Mouse (Mus musculus): ENCODE data around the gene Dgki. TPM values are rescaled to one million over a fixed set of nuclear protein-coding genes. Genes with fewer than 3 reads are reported as not detected.

Dgki gene
- polyA plus RNA-seq, 1 experiment from 2014 or later = 0.88 TPM

- Histone ChIP-seq H3K27me3 (ENCODE audit: control insufficient read depth, insufficient read depth, low read length) (no peaks in the 10 kb centered on the region), H3K36me3 (ENCODE audit: control insufficient read depth, insufficient read depth, low read length) (no peaks in the 10 kb centered on the region), H3K4me2 (ENCODE audit: low read length) (no peak overlapping the region), H3K9me3 (ENCODE audit: control insufficient read depth, low read length) (no peaks in the 10 kb centered on the region), H3K4me1 (ENCODE audit: control insufficient read depth in 2 of 2, insufficient read depth in 2 of 2, low read length in 2 of 2) (peaks cover 3 to 8% of the 10 kb centered on the region in 2 experiments; a peak in 3 of 4 replicates), H3K4me3 (ENCODE audit: control insufficient read depth in 1 of 2, insufficient read depth in 1 of 2, low read depth in 1 of 2, low read length in 2 of 2) (no peak overlapping the region), H3K9ac (ENCODE audit: low read length) (no peak overlapping the region), H3K27ac (replicated peaks in 1 of 2; ENCODE audit: control insufficient read depth in 1 of 2, insufficient read depth in 1 of 2, low read depth in 2 of 2, low read length in 2 of 2) (0 out of 4 replicates have a peak overlapping the region, but pooled peaks of 1 of the 2 experiments have one; percentile 0)
- 52% methylated on average over 2 of the region's 2 CpGs for WGBS
- ATAC-seq (ENCODE audit: insufficient number of reproducible peaks, insufficient read depth, low FRiP score, low read depth) = 0 out of 2 replicates have a peak, but pooled peaks have one; percentile 50
These were observed 318.3 kb downstream of the Dgki start for GRCm38 (mm10) chr6:36981646-36982045.

GRCm38 (mm10) chr6:36980475-36980874, 319.5 kb downstream of the Dgki start:
- Histone ChIP-seq H3K9me3 (ENCODE audit: control insufficient read depth, low read length) (no peaks in the 10 kb centered on the region), H3K4me3 (ENCODE audit: control insufficient read depth in 1 of 2, insufficient read depth in 1 of 2, low read depth in 1 of 2, low read length in 2 of 2) (no peak overlapping the region), H3K4me1 (ENCODE audit: control insufficient read depth in 2 of 2, insufficient read depth in 2 of 2, low read length in 2 of 2) (peaks cover 3 to 8% of the 10 kb centered on the region in 2 experiments; a peak in 3 of 4 replicates), H3K9ac (ENCODE audit: low read length) (no peak overlapping the region), H3K36me3 (ENCODE audit: control insufficient read depth, insufficient read depth, low read length) (no peaks in the 10 kb centered on the region), H3K4me2 (ENCODE audit: low read length) (no peak overlapping the region), H3K27ac (replicated peaks in 1 of 2; ENCODE audit: control insufficient read depth in 1 of 2, insufficient read depth in 1 of 2, low read depth in 2 of 2, low read length in 2 of 2) (peak overlapping the region in 1 of 2 experiments; percentile 63; a peak in 2 of 4 replicates), H3K27me3 (ENCODE audit: control insufficient read depth, insufficient read depth, low read length) (no peaks in the 10 kb centered on the region)
- WGBS = 75% methylated on average over 5 of the region's 5 CpGs
- no peak for ATAC-seq (ENCODE audit: insufficient number of reproducible peaks, insufficient read depth, low FRiP score, low read depth)

- H3K4me3 ChIP-seq (ENCODE audit: control insufficient read depth in 1 of 2, insufficient read depth in 1 of 2, low read depth in 1 of 2, low read length in 2 of 2) = no peak overlapping the region
- H3K4me1 ChIP-seq (ENCODE audit: control insufficient read depth in 2 of 2, insufficient read depth in 2 of 2, low read length in 2 of 2) = peaks cover 5 to 8% of the 10 kb centered on the region in 2 experiments; a peak in 3 of 4 replicates
- H3K4me2 ChIP-seq (ENCODE audit: low read length) = no peak overlapping the region
- H3K36me3 ChIP-seq (ENCODE audit: control insufficient read depth, insufficient read depth, low read length) = no peaks in the 10 kb centered on the region
- no peak for ATAC-seq (ENCODE audit: insufficient number of reproducible peaks, insufficient read depth, low FRiP score, low read depth)
- no peaks in the 10 kb centered on the region for H3K9me3 ChIP-seq (ENCODE audit: control insufficient read depth, low read length)
- no peak overlapping the region for H3K9ac ChIP-seq (ENCODE audit: low read length)
- no peak overlapping the region for H3K27ac ChIP-seq (replicated peaks in 1 of 2; ENCODE audit: control insufficient read depth in 1 of 2, insufficient read depth in 1 of 2, low read depth in 2 of 2, low read length in 2 of 2)
- 90% methylated on average over 1 of the region's 1 CpGs for WGBS
- no peaks in the 10 kb centered on the region for H3K27me3 ChIP-seq (ENCODE audit: control insufficient read depth, insufficient read depth, low read length)
These were observed 321.8 kb downstream of the Dgki start for GRCm38 (mm10) chr6:36978176-36978575.

DNA sequence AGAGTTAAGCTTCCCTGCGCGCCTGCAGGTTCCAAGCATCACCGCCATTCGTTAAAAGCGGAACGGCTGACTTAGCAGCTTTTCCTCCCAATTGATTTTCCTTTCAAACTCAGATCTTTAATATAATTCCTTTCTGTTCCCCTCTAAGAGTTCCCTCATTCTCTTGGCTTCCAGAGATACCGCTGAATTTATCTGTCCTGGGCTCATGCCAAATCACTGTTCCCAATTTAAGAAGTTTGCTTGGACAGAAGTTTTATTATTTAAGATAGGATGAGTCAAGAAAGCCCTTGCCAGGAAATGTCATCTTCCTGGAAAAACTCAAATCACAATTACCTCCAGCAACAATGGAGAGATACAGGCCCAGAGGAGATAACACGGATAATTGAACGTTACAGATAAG, 326.9 kb downstream of the Dgki start:
- ATAC-seq (ENCODE audit: insufficient number of reproducible peaks, insufficient read depth, low FRiP score, low read depth) = no peak
- no peak overlapping the region for H3K4me3 ChIP-seq (ENCODE audit: control insufficient read depth in 1 of 2, insufficient read depth in 1 of 2, low read depth in 1 of 2, low read length in 2 of 2)
- H3K36me3 ChIP-seq (ENCODE audit: control insufficient read depth, insufficient read depth, low read length) = no peaks in the 10 kb centered on the region
- H3K4me1 ChIP-seq (ENCODE audit: control insufficient read depth in 2 of 2, insufficient read depth in 2 of 2, low read length in 2 of 2) = peaks cover 4 to 5% of the 10 kb centered on the region in 2 experiments; a peak in 1 of 4 replicates
- no peak overlapping the region for H3K9ac ChIP-seq (ENCODE audit: low read length)
- H3K4me2 ChIP-seq (ENCODE audit: low read length) = no peak overlapping the region
- 46% methylated on average over 9 of the region's 9 CpGs for WGBS
- no peaks in the 10 kb centered on the region for H3K9me3 ChIP-seq (ENCODE audit: control insufficient read depth, low read length)
- H3K27me3 ChIP-seq (ENCODE audit: control insufficient read depth, insufficient read depth, low read length) = no peaks in the 10 kb centered on the region
- H3K27ac ChIP-seq (replicated peaks in 1 of 2; ENCODE audit: control insufficient read depth in 1 of 2, insufficient read depth in 1 of 2, low read depth in 2 of 2, low read length in 2 of 2) = 0 out of 4 replicates have a peak overlapping the region, but pooled peaks of 1 of the 2 experiments have one; percentile 10

GRCm38 (mm10) chr6:36972494-36972893, 327.5 kb downstream of the Dgki start:
- ATAC-seq (ENCODE audit: insufficient number of reproducible peaks, insufficient read depth, low FRiP score, low read depth) = no peak
- peaks cover 4 to 5% of the 10 kb centered on the region in 2 experiments; a peak in 1 of 4 replicates for H3K4me1 ChIP-seq (ENCODE audit: control insufficient read depth in 2 of 2, insufficient read depth in 2 of 2, low read length in 2 of 2)
- H3K36me3 ChIP-seq (ENCODE audit: control insufficient read depth, insufficient read depth, low read length) = no peaks in the 10 kb centered on the region
- no peak overlapping the region for H3K4me2 ChIP-seq (ENCODE audit: low read length)
- no peak overlapping the region for H3K4me3 ChIP-seq (ENCODE audit: control insufficient read depth in 1 of 2, insufficient read depth in 1 of 2, low read depth in 1 of 2, low read length in 2 of 2)
- no peak overlapping the region for H3K27ac ChIP-seq (replicated peaks in 1 of 2; ENCODE audit: control insufficient read depth in 1 of 2, insufficient read depth in 1 of 2, low read depth in 2 of 2, low read length in 2 of 2)
- no peaks in the 10 kb centered on the region for H3K27me3 ChIP-seq (ENCODE audit: control insufficient read depth, insufficient read depth, low read length)
- 58% methylated on average over 1 of the region's 1 CpGs for WGBS
- no peak overlapping the region for H3K9ac ChIP-seq (ENCODE audit: low read length)
- no peaks in the 10 kb centered on the region for H3K9me3 ChIP-seq (ENCODE audit: control insufficient read depth, low read length)

DNA sequence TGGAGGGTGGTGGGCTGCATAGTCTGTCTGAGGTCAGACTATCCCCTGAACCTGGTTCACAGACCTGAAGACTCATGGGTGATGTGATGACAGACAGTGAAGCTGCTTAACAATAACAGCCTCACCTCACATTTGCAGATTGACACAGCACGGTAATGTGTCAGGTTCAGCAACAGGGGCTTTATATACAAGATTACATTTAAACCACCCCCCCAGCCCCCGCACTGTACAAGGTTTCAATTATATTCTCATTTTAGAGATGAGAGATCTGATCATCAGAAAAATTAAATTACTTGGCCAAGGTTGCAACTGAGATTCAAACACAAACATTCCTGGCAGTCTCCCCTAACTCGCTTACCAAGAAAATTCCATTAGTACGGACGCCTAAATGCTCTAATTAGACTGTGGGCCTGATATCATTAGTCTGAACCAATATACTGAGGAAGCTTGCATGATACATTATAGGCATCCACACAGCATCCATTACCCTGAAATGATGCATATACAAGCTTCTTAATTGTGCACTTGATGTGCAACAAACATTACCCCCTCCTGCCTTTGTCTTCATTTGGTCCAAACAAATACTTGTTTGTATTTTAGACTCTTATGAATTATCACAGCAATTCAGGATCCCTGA, 330.6 kb downstream of the Dgki start:
- Histone ChIP-seq H3K9ac (ENCODE audit: low read length) (no peak overlapping the region), H3K4me1 (ENCODE audit: control insufficient read depth in 2 of 2, insufficient read depth in 2 of 2, low read length in 2 of 2) (peaks cover 4 to 5% of the 10 kb centered on the region in 2 experiments; a peak in 1 of 4 replicates), H3K27me3 (ENCODE audit: control insufficient read depth, insufficient read depth, low read length) (no peaks in the 10 kb centered on the region), H3K27ac (replicated peaks in 1 of 2; ENCODE audit: control insufficient read depth in 1 of 2, insufficient read depth in 1 of 2, low read depth in 2 of 2, low read length in 2 of 2) (no peak overlapping the region), H3K4me3 (ENCODE audit: control insufficient read depth in 1 of 2, insufficient read depth in 1 of 2, low read depth in 1 of 2, low read length in 2 of 2) (no peak overlapping the region), H3K9me3 (ENCODE audit: control insufficient read depth, low read length) (no peaks in the 10 kb centered on the region), H3K36me3 (ENCODE audit: control insufficient read depth, insufficient read depth, low read length) (no peaks in the 10 kb centered on the region), H3K4me2 (ENCODE audit: low read length) (no peak overlapping the region)
- 79% methylated on average over 5 of the region's 5 CpGs for WGBS
- no peak for ATAC-seq (ENCODE audit: insufficient number of reproducible peaks, insufficient read depth, low FRiP score, low read depth)

DNA sequence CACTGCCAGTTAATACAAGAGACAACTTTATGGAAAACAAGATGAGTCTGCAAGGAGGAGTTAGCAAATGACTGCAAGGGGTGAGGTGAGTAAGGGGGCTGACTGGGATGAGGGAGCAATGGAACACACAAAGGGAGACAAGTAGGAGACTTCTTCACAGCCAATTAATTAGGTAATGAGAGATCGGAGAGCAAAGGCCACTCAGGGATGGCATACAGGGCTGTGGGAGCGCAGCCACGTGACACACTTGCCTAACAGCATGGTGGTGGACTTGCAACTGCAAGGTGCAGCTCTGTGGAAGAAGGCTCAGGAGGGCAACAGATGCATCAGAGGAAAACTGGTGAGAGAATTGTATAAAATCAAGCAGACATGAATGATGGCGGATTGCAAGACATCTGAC, 339.3 kb downstream of the Dgki start:
- WGBS = 86% methylated on average over 4 of the region's 4 CpGs
- Histone ChIP-seq H3K9me3 (ENCODE audit: control insufficient read depth, low read length) (no peaks in the 10 kb centered on the region; the same call in 1 of the 2 replicates), H3K4me3 (ENCODE audit: control insufficient read depth in 1 of 2, insufficient read depth in 1 of 2, low read depth in 1 of 2, low read length in 2 of 2) (no peak overlapping the region)

More for the DNA sequence above, 339.3 kb downstream of the Dgki start:
- ATAC-seq (ENCODE audit: insufficient number of reproducible peaks, insufficient read depth, low FRiP score, low read depth) = no peak
- H3K27ac ChIP-seq (replicated peaks in 1 of 2; ENCODE audit: control insufficient read depth in 1 of 2, insufficient read depth in 1 of 2, low read depth in 2 of 2, low read length in 2 of 2) = no peak overlapping the region
- H3K4me2 ChIP-seq (ENCODE audit: low read length) = no peak overlapping the region
- H3K4me1 ChIP-seq (ENCODE audit: control insufficient read depth in 2 of 2, insufficient read depth in 2 of 2, low read length in 2 of 2) = no peaks in the 10 kb centered on the region
- no peaks in the 10 kb centered on the region for H3K36me3 ChIP-seq (ENCODE audit: control insufficient read depth, insufficient read depth, low read length)
- H3K27me3 ChIP-seq (ENCODE audit: control insufficient read depth, insufficient read depth, low read length) = no peaks in the 10 kb centered on the region
- no peak overlapping the region for H3K9ac ChIP-seq (ENCODE audit: low read length)
